Mouse (Mus musculus) midbrain, embryonic 14.5 days (tissue): ENCODE results near the gene Kcnc1. TPM values are rescaled to one million over a fixed set of nuclear protein-coding genes. Genes with fewer than 3 reads are reported as not detected.
A peak's percentile ranks its signal among the peaks of the same experiment; 100 is the strongest.

Source experiments
- ATAC-seq: fragments of 200-750 bp; cut with Nextera tagmentation; 2 replicates; pipeline ENCODE4 v1.8.0; 2017; ENCODE audit warnings: moderate number of reproducible peaks, moderate library complexity; ENCODE audit not compliant: low FRiP score, low TSS enrichment
- DNase-seq: peaks from one replicate; pipeline ENCODE4 v3.0.0-alpha.2; 2015
- H3K27ac ChIP-seq: fragments of 300-500 bp; sonication (generic); replicated peaks from 2 replicates; pipeline ENCODE4 v1.5.1; 2014; ENCODE audit warnings: mild to moderate bottlenecking, low read depth, low read length, moderate library complexity
- H3K27me3 ChIP-seq: fragments of 300-500 bp; sonication (generic); 2 replicates; pipeline ENCODE4 v1.6.1; 2014; ENCODE audit warnings: low read length, control low read depth, mixed read lengths; ENCODE audit not compliant: control insufficient read depth, insufficient read depth
- H3K36me3 ChIP-seq: fragments of 300-500 bp; sonication (generic); 2 replicates; pipeline ENCODE4 v1.6.1; 2014; ENCODE audit warnings: low read length, control low read depth; ENCODE audit not compliant: control insufficient read depth, insufficient read depth
- H3K4me1 ChIP-seq: fragments of 300-500 bp; sonication (generic); 2 replicates; pipeline ENCODE4 v1.6.1; 2014; ENCODE audit warnings: mild to moderate bottlenecking, antibody characterized with exemption, low read length, control low read depth; ENCODE audit not compliant: control insufficient read depth, insufficient read depth
- H3K4me2 ChIP-seq: fragments of 300-500 bp; sonication (generic); 2 replicates; pipeline ENCODE4 v1.6.1; 2014; ENCODE audit warnings: mild to moderate bottlenecking, low read length, moderate library complexity
- H3K4me3 ChIP-seq: fragments of 300-500 bp; sonication (generic); replicated peaks from 2 replicates; pipeline ENCODE4 v1.5.1; 2014; ENCODE audit warnings: low read depth, low read length
- H3K9ac ChIP-seq: fragments of 300-500 bp; sonication (generic); replicated peaks from 2 replicates; pipeline ENCODE4 v1.6.1; 2014; ENCODE audit warnings: mild to moderate bottlenecking, low read length, moderate library complexity
- H3K9me3 ChIP-seq: fragments of 300-500 bp; sonication (generic); 2 replicates; pipeline ENCODE4 v1.6.1; 2016; ENCODE audit warnings: low read length, control low read depth, mixed read lengths; ENCODE audit not compliant: control insufficient read depth
- WGBS: fragments of 180-500 bp; shearing (Covaris S2); extraction: QIAGEN DNeasy Blood & Tissue Kit; methylation state at CpG from one replicate; pipeline ENCODE4 v1.1.7; 2014; 5-methylcytosine and 5-hydroxymethylcytosine counted together
- polyA plus RNA-seq: library from polyadenylated mRNA; unstranded; fragments of >200 nt; fragmentation: Nextera tagmentation; extraction: Ambion mirVana; gene quantifications from 2 replicates; pipeline ENCODE4 v1.2.1, GENCODE M21; 2014

Kcnc1 gene
- 13.9 and 15.4 TPM in 2 replicates for polyA plus RNA-seq

- peak; percentile 74 for ATAC-seq
- Histone ChIP-seq H3K4me1 (peaks cover 34% of the 10 kb centered on the region), H3K27ac (peak within 1 kb of the TSS; percentile 88), H3K9ac (peak within 1 kb of the TSS; percentile 88), H3K4me3 (peak within 1 kb of the TSS; percentile 91), H3K27me3 (peaks cover 36% of the 10 kb centered on the region), H3K4me2 (peak within 1 kb of the TSS; percentile 75), H3K9me3 (no peaks in the 10 kb centered on the region), H3K36me3 (no peaks in the 10 kb centered on the region)
- under 1% methylated on average over 88 of the region's 93 CpGs for WGBS
- DNase-seq, result peak; percentile 94
Observed at GRCm38 (mm10) chr7:46396231-46396927, at the start of gene Kcnc1. Kcnc1 (plus strand) TSS chr7:46396497.

- Histone ChIP-seq H3K27me3 (peaks cover 21% of the 10 kb centered on the region), H3K4me3 (no peak overlapping the region), H3K27ac (no peak overlapping the region), H3K36me3 (no peaks in the 10 kb centered on the region), H3K4me1 (peaks cover 5% of the 10 kb centered on the region; the same call in 1 of the 2 replicates), H3K9me3 (no peaks in the 10 kb centered on the region), H3K4me2 (no peak overlapping the region), H3K9ac (no peak overlapping the region)
- no peak for ATAC-seq
- no peak for DNase-seq
- 73% methylated on average over 4 of the region's 4 CpGs for WGBS
Observed at GRCm38 (mm10) chr7:46347692-46348091, 48.6 kb upstream of the Kcnc1 start.

GRCm38 (mm10) chr7:46348813-46349212 is 47.5 kb upstream of the Kcnc1 start:
- H3K4me2 ChIP-seq, result peak overlapping the region; percentile 50
- 1% methylated on average over 36 of the region's 36 CpGs for WGBS
- no peaks in the 10 kb centered on the region for H3K9me3 ChIP-seq
- H3K9ac ChIP-seq, result peak overlapping the region; percentile 32
- ATAC-seq (no peak), DNase-seq (peak; percentile 61)
- peak overlapping the region; percentile 16; the same call in 1 of the 2 replicates for H3K4me3 ChIP-seq
- H3K27ac ChIP-seq, result no peak overlapping the region
- peaks cover 5% of the 10 kb centered on the region; the same call in 1 of the 2 replicates for H3K4me1 ChIP-seq
- peaks cover 21% of the 10 kb centered on the region for H3K27me3 ChIP-seq
- no peaks in the 10 kb centered on the region for H3K36me3 ChIP-seq

- Histone ChIP-seq H3K9me3 (no peaks in the 10 kb centered on the region), H3K4me1 (peaks cover 5% of the 10 kb centered on the region; the same call in 1 of the 2 replicates), H3K36me3 (no peaks in the 10 kb centered on the region), H3K27me3 (peaks cover 21% of the 10 kb centered on the region), H3K4me3 (no peak overlapping the region), H3K4me2 (no peak overlapping the region), H3K27ac (no peak overlapping the region), H3K9ac (no peak overlapping the region)
- WGBS, result 54% methylated on average over 9 of the region's 9 CpGs
- DNase-seq, result no peak
- no peak for ATAC-seq
Observed at GRCm38 (mm10) chr7:46350119-46350702, 46.1 kb upstream of the Kcnc1 start.

GRCm38 (mm10) chr7:46352748-46353147 is 43.5 kb upstream of the Kcnc1 start:
- Histone ChIP-seq H3K4me3 (no peak overlapping the region), H3K9me3 (no peaks in the 10 kb centered on the region), H3K4me2 (no peak overlapping the region), H3K27ac (no peak overlapping the region), H3K36me3 (no peaks in the 10 kb centered on the region), H3K27me3 (peaks cover 18% of the 10 kb centered on the region), H3K4me1 (peaks cover 5% of the 10 kb centered on the region; the same call in 1 of the 2 replicates), H3K9ac (no peak overlapping the region)
- ATAC-seq, result no peak
- WGBS, result 64% methylated on average over 2 of the region's 2 CpGs
- DNase-seq, result no peak

GRCm38 (mm10) chr7:46353216-46353615 is 43.1 kb upstream of the Kcnc1 start:
- H3K36me3 ChIP-seq, result no peaks in the 10 kb centered on the region
- no peaks in the 10 kb centered on the region for H3K9me3 ChIP-seq
- H3K4me1 ChIP-seq, result peaks cover 5% of the 10 kb centered on the region; the same call in 1 of the 2 replicates
- DNase-seq (no peak), ATAC-seq (no peak)
- no peak overlapping the region for H3K4me2 ChIP-seq
- WGBS, result 56% methylated on average over 8 of the region's 8 CpGs
- no peak overlapping the region for H3K4me3 ChIP-seq
- H3K9ac ChIP-seq, result no peak overlapping the region
- no peak overlapping the region for H3K27ac ChIP-seq
- peaks cover 14% of the 10 kb centered on the region for H3K27me3 ChIP-seq

- no peak overlapping the region for H3K4me2 ChIP-seq
- no peak for DNase-seq
- no peak overlapping the region for H3K4me3 ChIP-seq
- H3K27me3 ChIP-seq, result peaks cover 12% of the 10 kb centered on the region
- ATAC-seq, result no peak
- no peak overlapping the region for H3K9ac ChIP-seq
- no peak overlapping the region for H3K27ac ChIP-seq
- WGBS, result 86% methylated on average over 4 of the region's 4 CpGs
- no peaks in the 10 kb centered on the region for H3K36me3 ChIP-seq
- peaks cover 2% of the 10 kb centered on the region; the same call in 1 of the 2 replicates for H3K4me1 ChIP-seq
- no peaks in the 10 kb centered on the region for H3K9me3 ChIP-seq
Observed at GRCm38 (mm10) chr7:46353875-46354274, 42.4 kb upstream of the Kcnc1 start.

- no peak overlapping the region for H3K4me3 ChIP-seq
- no peak overlapping the region for H3K27ac ChIP-seq
- H3K27me3 ChIP-seq, result no peaks in the 10 kb centered on the region
- H3K4me2 ChIP-seq, result no peak overlapping the region
- DNase-seq (no peak), ATAC-seq (no peak)
- H3K9me3 ChIP-seq, result no peaks in the 10 kb centered on the region
- H3K36me3 ChIP-seq, result no peaks in the 10 kb centered on the region
- H3K9ac ChIP-seq, result no peak overlapping the region
- H3K4me1 ChIP-seq, result no peaks in the 10 kb centered on the region
Observed at GRCm38 (mm10) chr7:46361776-46362175, 34.5 kb upstream of the Kcnc1 start.

GRCm38 (mm10) chr7:46364154-46364553 is 32.1 kb upstream of the Kcnc1 start:
- Histone ChIP-seq H3K36me3 (no peaks in the 10 kb centered on the region), H3K9ac (no peak overlapping the region), H3K27ac (no peak overlapping the region), H3K4me3 (no peak overlapping the region), H3K27me3 (no peaks in the 10 kb centered on the region), H3K9me3 (no peaks in the 10 kb centered on the region), H3K4me2 (no peak overlapping the region), H3K4me1 (no peaks in the 10 kb centered on the region)
- ATAC-seq (no peak), DNase-seq (no peak)
- WGBS, result 48% methylated on average over 5 of the region's 5 CpGs
